ENCODE assay signal across 1 mouse cellular context in genomic region chr3:95892066-95893052, GRCm38 (mm10).
TF ChIP-seq lines count a peak whose summit lies in the region.

No protein-coding gene starts in this region.

TF ChIP-seq in MEL, 35 proteins besides CTCF, POLR2A, EP300 and RAD21:
- TF ChIP-seq E2F4 (IDR thresholded peaks at IDR 0.05; ENCODE audit: borderline replicate concordance, low read depth, low read length) (no peak), MYB (IDR thresholded peaks at IDR 0.05; ENCODE audit: low read depth, low read length) (no peak), TBP (IDR thresholded peaks at IDR 0.05; ENCODE audit: low read depth, low read length) (no peak), BHLHE40 (IDR thresholded peaks at IDR 0.05; ENCODE audit: borderline replicate concordance, low read depth, low read length) (no peak; the same call in 1 of the 2 replicates), MAZ (IDR thresholded peaks at IDR 0.05; ENCODE audit: low read depth, low read length) (no peak; the same call in 1 of the 2 replicates), SIN3A (IDR thresholded peaks at IDR 0.05; ENCODE audit: low read length) (no peak; the same call in 1 of the 2 replicates), POLR2AphosphoS2 (IDR thresholded peaks at IDR 0.05; ENCODE audit: low read length) (no peak), ELF1 (IDR thresholded peaks at IDR 0.05; ENCODE audit: low read depth, low read length) (no peak), MAX (IDR thresholded peaks at IDR 0.05; ENCODE audit: low read length) (peak; percentile 5; the same call in 1 of the 2 replicates), ZKSCAN1 (IDR thresholded peaks at IDR 0.05; ENCODE audit: low read depth, low read length) (no peak), TAL1 (IDR thresholded peaks at IDR 0.05; ENCODE audit: low read length) (peak; percentile 79), UBTF (IDR thresholded peaks at IDR 0.05; ENCODE audit: borderline replicate concordance, insufficient read depth, low read depth, low read length) (0 out of 2 replicates have a peak, but pooled peaks have one; percentile 18), NELFE (IDR thresholded peaks at IDR 0.05; ENCODE audit: low read depth, low read length) (peak; percentile 24; the same call in 1 of the 2 replicates), CHD1 (IDR thresholded peaks at IDR 0.05; ENCODE audit: low read depth, low read length) (0 out of 2 replicates have a peak, but pooled peaks have one; percentile 88), NRF1 (IDR thresholded peaks at IDR 0.05; ENCODE audit: insufficient read depth, low read depth, low read length, poor library complexity, severe bottlenecking) (no peak), MAFK (IDR thresholded peaks at IDR 0.05; ENCODE audit: borderline replicate concordance, low read depth, low read length) (peak; percentile 5; the same call in 1 of the 2 replicates), ZNF384 (IDR thresholded peaks at IDR 0.05; ENCODE audit: low read depth, low read length) (no peak), GABPA (IDR thresholded peaks at IDR 0.05; ENCODE audit: low read depth, low read length) (no peak), CHD2 (IDR thresholded peaks at IDR 0.05; ENCODE audit: low read length) (no peak), ETS1 (IDR thresholded peaks at IDR 0.05; ENCODE audit: low read depth, low read length) (peak; percentile 59), MEF2A (IDR thresholded peaks at IDR 0.05; ENCODE audit: extremely low read depth, insufficient replicate concordance, low read depth, low read length, poor library complexity, severe bottlenecking) (no peak), ZMIZ1 (IDR thresholded peaks at IDR 0.05; ENCODE audit: low read depth, low read length) (no peak), RCOR1 (IDR thresholded peaks at IDR 0.05; ENCODE audit: low read depth, low read length) (peak; percentile 36), POLR2AphosphoS5 (IDR thresholded peaks at IDR 0.05; ENCODE audit: borderline replicate concordance, low read depth, low read length) (no peak), USF2 (IDR thresholded peaks at IDR 0.05; ENCODE audit: borderline replicate concordance in 1 of 2, insufficient read depth in 1 of 2, low read depth in 1 of 2, low read length in 2 of 2) (no peak), ZC3H11A (IDR thresholded peaks at IDR 0.05; ENCODE audit: low read depth, low read length) (no peak), SMC3 (IDR thresholded peaks at IDR 0.05; ENCODE audit: low read depth, low read length) (no peak), MYC (IDR thresholded peaks at IDR 0.05; ENCODE audit: low read depth, low read length) (0 out of 2 replicates have a peak, but pooled peaks have one; percentile 10), KAT2A (conservative IDR thresholded peaks at IDR 0.05; ENCODE audit: low read depth, low read length) (no peak), USF1 (IDR thresholded peaks at IDR 0.05; ENCODE audit: low read depth, low read length) (no peak), JUND (IDR thresholded peaks at IDR 0.05; ENCODE audit: low read depth, low read length) (no peak), HCFC1 (IDR thresholded peaks at IDR 0.05; ENCODE audit: low read depth, low read length) (peak; percentile 33; the same call in 1 of the 2 replicates), MXI1 (IDR thresholded peaks at IDR 0.05; ENCODE audit: low read depth, low read length) (no peak), GATA1 (IDR thresholded peaks at IDR 0.05; ENCODE audit: low read depth, low read length) (peak; percentile 66), TCF12 (IDR thresholded peaks at IDR 0.05; ENCODE audit: low read depth, low read length) (peak; percentile 84)
